Mouse (Mus musculus): ENCODE measurements around the gene Ccl11.

The Ccl11 gene

DNA sequence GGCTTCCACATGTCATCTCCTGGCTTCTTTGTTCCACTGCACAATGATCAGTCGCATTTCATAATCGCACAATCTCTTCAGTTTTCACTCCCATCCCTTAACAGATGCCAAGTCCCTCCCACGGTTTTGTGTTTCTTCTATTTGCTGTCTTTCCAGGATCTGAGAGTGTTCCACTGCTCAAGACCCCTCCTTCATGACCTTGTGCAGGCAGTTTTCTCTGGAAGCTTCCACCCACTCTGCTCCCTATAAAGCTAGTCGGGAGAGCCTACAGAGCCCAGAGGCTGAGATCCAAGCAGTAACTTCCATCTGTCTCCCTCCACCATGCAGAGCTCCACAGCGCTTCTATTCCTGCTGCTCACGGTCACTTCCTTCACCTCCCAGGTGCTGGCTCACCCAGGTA, at the start of gene Ccl11:
Gene Ccl11 (plus strand): TSS at position 178 of the 400 bp plus-strand sequence.
- no peak for DNase-seq

DNA sequence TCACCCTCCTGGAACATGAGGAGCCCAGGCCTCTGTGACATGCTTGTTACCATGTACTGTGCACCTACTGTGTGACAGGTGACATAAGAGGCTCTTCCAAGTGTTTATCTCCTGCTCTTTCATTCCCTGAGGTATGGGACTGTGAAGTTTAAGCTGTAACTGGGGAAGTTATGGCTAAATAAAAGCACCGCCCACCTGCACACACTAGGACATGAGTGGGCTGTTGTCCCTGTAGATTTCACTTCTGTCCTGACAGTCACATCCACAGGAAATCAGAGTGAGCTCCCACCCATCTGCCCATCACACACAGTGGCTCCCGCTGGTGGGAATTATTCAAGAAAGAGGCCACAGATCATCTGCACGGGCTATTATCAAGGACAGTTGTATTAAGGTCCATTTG, 47.5 kb upstream of the Ccl11 start:
- no peak for DNase-seq

DNA sequence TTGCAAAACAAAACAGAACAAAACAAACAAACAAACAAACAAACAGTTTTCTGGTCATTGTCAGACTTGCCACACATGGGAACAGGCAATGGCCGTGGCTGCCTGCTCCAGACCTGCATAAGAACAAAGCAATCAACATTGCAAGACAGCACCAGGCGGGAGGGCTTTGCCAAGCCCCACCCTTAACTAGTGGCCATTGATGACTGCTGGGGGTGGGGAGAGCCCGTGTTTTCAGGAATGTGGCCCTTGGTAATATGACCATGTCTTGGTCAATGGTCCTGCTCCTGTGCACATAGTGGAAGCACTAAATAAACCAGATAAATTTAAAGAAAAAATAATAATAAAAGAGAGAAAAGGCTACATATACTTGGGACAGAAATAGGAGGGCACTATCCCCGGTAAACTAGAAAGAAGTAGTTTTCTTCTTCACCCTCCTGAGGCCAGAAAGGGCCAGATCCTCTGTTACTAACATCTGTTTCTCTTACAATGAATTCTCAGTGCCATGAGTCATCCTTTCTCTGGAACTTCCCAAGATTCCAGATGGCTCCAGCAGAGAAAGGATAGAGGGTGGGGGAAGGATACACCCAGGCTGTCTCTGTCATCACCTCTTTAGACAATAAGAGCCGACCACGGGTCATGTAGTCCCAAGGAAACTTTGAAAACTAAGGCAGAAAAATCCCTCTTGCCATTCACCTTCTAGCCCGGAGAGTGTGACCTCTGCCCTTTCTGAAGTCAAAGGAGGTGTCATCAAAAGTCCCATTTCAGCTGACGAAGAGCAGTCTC, 46.0 kb upstream of the Ccl11 start:
- no peak for DNase-seq

DNA sequence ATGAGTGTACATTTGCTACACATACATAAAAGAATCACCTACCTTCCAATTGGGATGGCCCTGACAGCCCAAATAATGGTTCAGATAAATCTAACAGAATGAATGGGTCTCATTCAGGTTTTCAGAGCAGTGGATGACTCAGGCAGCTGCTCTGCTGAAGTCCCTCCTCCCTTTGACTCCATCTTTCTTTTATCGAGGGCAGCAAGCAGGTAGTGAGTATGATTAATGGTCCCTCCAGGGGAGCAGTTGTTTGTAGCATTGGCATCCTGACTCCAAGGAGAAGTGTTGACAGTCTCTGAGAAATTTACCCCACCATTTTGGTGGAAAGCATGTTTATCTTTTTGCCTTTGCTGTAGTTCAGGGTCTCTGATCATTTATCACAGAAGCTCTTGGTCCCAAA, 43.9 kb upstream of the Ccl11 start:
- DNase-seq = no peak

DNA sequence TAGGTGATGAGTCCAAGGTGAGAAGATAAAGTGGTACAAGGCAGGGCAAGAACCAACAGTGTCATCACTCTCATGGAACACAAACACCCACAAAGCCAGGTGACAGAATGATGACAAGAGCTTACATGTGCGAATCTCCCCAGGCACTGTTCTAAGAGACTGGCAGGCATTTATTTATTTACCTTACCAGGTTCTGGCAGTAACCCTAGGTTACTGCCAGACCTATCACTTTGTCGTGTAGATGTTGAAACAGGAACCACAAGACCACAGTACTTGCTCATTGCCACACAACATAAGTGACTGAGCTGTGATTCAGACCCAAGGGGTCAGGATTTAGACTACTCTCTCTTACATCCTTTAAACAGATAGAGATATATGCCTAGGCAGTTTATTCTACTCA, 42.6 kb upstream of the Ccl11 start:
- no peak for DNase-seq

DNA sequence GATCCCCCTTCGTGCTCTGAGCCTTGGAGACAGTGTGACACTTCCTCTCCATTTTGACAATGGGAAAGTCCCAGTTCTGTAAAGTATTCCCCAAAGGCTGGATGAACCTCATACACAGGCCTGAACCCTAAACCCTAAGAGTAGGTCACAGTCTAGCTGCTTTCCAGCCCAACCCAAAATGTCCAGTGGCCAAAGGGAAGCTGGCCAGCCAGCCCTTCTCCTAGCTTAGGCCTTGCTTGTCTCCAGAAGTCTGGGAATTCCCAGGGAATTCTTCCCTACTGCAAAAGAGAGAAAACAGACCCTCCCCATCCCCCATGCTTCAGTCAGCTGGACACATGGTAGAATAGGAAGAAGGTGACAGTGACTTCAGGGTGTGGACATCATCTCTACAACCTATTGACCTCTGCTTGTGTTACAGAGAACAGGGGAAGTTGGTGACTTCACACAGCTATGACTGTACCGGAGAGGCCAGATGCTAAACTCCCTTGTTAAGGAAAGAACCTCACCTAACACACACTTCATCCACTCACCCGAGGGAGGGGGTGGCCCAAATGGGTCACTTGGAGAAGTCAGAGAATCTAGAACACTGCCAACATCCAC, 41.3 kb upstream of the Ccl11 start:
- no peak for DNase-seq

DNA sequence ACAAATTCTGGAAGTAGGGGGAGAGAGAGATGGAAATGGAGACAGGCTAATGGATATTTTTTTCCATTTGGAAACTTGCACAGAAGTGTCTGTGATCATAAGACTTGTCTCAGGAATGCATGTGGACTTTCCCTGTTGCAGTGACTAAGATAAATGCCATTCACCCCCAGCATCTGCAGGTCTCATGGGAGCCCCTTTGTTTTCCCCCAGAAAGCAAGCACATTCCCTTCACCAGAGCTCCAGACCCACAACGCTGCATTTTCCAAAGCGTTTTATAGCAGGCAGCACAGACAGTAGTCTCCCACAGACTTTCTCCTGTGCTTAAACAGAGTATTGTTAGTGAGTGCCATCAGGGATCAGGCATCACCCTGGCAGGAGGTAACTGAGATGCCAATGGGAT, 38.2 kb upstream of the Ccl11 start:
- no peak for DNase-seq

DNA sequence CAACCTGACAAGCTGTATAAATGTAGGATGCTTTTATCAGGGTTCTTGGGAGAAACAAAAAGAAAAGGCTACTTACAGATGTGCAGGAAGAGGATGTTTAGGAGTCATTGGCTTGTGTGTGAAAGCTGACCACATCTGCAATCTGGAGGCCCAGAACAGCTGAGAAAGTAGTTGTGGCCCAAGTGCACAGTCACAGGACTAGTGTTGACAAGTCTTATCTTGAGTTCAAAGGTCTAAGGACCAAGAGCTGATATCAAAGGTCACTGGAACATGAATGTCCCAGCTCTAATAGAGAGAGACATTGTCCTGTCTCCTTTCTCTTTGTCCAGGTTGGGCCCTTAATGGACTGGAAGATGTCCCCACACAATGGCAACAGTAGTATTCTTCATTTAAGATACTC, 37.8 kb upstream of the Ccl11 start:
- DNase-seq = no peak

DNA sequence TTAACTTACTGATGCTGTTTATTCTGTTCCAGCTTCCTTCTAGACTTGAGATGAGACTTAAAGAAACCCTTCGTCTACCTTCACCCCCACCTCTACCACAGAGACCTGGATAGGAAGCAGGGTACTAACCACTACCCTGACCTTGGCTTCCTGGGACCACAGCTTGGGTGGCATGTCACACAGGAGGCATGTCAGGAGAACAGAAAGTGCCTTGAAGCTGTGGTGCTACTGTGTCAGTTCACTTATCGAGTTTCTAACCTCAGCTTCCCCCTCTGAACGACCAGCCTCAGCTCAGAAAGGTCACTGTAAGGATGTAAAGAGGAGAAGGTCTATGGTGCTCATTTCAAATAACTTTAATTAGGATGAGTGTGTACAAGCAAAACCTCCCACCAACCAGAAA, 36.2 kb upstream of the Ccl11 start:
- DNase-seq = no peak

DNA sequence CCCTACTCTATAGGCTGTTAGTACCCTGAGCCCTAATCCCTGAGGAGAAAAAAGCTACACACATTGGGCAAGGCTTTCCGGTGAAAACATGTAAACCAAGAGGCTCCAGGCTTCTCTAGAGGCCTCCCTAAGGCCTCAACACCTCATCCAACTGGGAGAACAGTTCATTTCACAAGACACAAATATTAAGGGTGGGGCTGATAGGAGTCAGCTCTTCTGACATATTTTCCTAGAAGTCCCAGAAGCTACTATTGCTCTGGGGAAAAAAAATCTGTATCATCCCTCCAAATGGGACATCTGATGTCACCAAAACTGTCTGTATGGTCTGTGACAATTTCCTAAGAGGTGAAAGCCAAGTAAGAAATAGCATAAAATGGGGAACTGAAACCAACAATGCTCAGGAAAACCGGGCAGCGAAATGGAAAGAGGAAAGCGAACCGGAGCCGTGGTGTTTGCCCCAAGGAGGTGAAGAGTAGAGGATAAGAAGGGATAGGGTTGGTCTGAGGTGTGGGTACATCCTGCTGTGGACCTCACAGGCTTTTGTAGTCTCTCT, 35.0 kb upstream of the Ccl11 start:
- DNase-seq = no peak

DNA sequence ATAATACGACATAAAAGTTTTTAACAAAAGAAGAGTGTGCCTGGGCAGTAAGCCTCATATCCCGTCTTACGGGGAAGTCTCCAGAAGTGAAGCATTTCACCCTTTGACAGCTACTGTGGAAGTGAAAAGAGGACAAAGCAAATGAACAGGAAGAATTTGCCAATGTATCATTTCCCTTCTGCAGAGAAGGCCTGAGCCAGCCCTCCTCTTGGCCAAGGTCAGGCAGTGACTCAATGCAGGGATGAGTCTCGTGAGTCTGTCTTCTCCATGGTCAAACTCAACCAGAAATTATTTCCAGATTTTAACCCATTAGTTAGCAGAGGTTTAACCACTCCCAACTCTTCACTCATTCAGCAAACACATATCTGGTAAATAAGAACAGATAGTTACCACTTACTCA, 33.9 kb upstream of the Ccl11 start:
- DNase-seq = no peak

DNA sequence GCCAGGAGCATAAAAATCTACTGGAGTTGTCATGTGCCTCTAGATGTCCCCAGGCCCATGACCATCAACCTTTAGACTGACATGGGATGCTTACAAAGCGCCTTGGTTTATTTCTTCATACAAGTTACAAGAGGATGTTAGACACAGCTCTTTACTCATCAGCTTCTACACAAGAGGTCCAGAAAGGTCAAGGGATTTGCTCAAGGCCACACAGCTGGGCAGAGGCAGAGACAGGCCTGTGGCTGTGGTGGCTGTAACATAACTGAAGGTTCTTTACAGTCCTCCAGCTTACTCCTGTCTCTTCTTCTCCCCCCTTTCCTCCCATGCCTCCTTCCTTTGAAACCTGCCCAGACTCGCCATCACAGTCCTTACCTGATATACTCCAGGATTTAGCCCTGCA, 27.5 kb upstream of the Ccl11 start:
- no peak for DNase-seq

DNA sequence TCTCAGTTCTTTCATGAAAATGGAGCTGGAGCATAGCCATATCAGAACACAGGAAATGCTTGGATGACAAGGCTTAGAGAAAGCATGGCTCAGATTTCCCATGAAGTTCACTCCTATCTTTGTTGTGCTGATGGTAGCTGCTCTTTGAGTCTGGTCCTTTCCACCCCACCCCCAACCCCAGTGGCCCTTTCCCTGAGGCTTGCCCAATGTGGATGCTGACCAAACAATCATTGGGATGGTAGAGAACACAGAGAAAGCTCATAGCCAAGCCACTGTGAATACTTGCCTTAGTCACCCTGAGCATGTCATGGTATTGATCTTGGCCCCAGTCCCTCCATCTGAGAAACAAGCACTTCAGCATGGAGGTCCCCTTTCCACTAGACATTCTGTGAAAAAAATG, 25.5 kb upstream of the Ccl11 start:
- no peak for DNase-seq

DNA sequence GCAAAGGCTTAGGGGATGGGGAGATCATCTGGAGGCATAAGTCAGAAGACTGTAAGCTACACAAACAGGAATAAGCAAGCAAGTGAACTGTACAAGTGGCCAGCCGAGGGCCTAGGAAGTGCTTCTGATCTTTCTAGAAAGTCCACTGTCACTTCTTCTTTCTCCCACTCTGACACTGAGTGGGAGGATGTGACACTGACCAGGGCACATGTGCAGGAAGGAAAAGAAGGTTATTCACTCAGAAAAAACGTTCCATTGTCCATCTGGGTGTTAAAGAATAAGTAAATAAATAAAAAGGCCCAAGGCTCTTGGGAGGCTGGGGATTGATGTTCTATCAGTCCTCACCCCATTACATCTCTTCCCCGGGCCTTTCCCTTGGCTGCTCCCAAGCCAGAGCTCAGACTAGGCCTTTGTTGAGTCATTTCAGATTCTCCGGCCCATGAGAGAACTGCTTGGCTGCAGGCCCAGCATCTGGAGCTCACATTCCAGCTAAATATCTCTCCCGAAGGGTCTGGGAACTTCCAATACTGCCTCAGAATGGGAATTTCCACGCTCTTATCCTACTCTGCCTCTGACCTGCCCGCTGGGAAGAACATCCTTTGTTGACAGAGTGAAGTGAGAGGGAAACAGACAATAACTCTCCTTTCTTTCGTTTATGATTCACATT, 24.8 kb upstream of the Ccl11 start:
- no peak for DNase-seq

DNA sequence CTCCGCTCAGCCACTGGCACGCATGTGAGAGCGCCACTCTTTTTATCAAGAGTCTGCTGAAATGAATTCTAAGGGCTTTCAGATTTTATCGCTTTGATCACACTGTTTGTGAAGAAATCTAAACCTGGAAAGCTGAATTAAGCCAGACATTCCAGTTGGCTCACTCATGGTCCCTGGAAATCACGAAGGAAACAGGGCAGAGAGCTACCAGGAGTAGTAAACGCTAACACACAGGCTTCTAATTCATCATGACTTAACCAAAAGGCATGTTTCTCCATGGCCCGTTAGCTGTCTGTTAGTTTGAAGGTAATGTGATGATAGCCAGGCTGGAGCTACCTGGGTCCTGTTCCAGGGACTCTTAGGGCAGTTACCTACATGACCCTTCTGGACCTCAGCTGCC, 23.2 kb upstream of the Ccl11 start:
- DNase-seq = no peak

DNA sequence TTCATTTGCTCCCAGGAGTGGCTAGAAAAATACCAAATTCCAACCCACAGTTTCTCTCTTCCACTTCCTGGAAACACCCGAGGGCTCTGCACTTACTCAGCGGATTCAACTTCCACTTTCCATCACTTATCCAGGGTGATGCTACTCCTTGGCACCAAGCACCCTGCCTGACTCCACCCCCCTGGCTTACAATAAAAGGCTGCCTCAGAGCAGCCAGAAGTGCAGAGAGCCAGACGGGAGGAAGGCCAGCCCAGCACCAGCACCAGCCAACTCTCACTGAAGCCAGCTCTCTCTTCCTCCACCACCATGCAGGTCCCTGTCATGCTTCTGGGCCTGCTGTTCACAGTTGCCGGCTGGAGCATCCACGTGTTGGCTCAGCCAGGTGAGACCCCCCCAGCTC, 22.3 kb upstream of the Ccl11 start, which contains the start of gene Ccl2:
Gene Ccl2 (plus strand): TSS at position 216 of the 400 bp plus-strand sequence.
- no peak for DNase-seq

DNA sequence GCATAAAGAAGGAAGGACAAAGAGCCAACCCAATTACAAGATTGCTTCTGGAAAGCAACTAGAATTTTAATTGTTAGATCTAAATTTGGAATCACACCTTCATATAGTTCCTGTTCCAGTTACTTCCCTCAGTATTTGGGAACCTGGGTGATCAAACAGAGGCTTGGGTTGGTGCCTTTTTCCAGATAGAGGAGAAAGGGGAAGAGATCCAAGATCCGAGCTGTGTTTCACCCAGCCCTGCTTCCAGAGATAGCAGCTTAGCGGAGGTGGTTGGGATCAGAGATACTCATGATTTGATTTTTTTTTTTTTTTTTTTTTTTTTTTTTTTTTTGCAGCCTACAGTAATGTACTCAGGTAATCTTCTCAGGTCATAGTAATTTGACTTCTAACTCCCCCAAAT, 21.8 kb upstream of the Ccl11 start:
- no peak for DNase-seq

DNA sequence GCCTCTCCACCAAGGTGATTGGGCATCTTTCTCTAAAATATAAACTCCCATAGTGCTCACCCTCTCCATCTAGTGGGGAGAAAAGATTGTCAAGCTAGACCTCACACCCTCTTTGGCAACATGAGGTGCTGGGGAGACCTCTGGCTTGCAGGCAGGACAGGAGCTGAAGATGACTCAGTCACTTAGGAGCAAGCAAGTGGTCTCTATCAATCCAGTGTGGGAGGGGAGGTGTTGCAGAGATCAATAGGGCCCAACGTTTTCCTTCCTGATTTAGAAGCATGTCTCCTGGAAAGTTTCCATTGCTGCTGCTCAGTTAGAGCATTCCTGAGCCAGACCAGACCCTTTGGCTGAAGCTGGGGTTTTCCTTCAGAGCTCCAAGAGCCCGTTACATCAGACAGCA, 19.1 kb upstream of the Ccl11 start, which contains the start of gene Gm17268:
Gene Gm17268 (minus strand): TSS at position 28 of the 400 bp plus-strand sequence.
- DNase-seq = no peak

DNA sequence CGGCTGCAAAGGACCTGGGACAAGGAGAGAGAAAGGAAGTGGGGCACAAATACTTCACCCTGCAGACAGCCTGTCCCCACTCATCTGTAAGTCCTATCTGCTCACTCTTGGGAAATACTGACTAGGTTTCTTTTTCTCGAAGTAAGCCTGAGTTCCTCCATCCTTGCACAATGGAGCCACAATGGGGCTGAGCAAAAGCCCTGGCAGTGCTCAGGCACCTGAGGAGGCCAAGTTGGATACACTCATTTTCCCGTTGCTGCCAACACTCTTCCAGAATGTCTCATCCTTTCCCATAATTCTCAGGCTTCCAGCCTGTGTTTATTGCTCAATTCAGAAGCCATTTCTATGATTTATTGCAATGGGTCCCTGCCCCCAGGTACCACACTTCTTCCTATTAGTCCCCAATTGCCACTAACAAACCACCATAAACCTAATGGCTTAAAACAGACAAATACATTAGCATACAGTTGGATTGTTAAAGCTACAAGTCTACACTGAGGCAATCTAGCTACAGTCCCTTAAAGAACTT, 18.4 kb upstream of the Ccl11 start:
- no peak for DNase-seq

DNA sequence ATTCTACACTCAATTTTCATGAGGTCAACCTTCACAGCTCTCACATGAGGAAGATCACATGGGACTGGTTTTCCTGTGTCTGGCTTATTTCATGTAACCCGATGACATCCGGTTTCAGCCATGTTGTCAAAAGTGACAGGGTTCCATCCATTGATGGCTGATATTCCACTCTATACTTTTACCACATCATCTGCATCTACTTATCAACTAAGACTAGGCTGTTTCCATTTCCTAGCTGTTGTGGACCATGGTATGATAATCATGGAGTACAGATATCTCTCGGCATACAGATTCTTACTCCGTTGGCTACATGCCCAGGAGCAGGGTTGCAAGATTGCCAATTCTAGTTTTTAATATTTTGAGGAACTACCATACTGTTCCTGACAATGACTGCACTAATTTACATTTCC, 15.9 kb upstream of the Ccl11 start:
- DNase-seq = no peak

DNA sequence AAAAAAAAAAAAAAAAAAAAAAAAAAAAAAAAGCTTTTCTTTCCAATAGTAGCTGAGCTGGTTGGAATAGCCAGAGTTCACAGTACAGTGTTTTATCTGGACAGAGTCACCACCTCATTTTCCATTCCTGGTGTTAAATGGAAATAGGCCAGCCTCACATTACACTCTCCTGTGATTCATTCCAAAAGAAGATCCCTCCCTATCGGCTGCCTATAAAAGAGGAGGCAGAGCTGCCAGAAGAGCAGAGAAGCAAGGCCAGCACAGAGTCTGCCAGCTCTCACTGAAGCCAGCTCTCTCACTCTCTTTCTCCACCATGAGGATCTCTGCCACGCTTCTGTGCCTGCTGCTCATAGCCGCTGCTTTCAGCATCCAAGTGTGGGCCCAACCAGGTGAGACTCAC, 12.2 kb upstream of the Ccl11 start, which contains the start of gene Ccl7:
Gene Ccl7 (plus strand): TSS at position 242 of the 400 bp plus-strand sequence.
- DNase-seq = no peak

DNA sequence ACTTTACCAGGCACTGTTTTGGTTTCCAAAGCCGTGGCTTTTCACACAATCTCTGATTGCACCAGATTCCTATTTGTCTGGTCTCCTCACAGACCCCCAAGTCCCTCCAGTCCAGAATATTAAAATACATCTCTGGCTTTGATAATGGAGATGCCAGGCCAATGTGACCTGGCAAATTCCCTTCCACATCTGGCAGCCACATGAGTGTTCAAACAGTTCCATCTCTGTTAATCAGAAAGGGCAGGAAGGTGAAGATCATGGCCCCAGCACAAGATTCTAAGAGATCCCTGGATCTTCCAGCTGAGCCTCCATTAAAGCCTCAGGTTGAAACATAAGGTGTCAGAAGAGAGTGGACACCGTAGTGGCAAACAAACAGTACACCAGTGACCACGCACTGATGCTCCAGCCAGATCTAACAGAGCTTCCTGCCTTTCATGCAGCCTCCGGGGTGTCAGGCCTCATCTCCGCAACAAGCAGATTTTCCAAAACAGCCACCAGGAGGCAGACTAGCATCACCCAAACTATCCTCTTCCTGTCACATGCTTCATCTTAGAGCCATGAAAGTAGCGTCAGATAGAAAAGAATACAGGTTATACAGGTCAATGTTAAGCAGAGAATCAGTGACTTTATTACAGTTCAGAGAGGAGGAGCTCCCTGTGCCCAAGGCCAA, 9.7 kb upstream of the Ccl11 start:
- peak; percentile 26 to 35 for DNase-seq

DNA sequence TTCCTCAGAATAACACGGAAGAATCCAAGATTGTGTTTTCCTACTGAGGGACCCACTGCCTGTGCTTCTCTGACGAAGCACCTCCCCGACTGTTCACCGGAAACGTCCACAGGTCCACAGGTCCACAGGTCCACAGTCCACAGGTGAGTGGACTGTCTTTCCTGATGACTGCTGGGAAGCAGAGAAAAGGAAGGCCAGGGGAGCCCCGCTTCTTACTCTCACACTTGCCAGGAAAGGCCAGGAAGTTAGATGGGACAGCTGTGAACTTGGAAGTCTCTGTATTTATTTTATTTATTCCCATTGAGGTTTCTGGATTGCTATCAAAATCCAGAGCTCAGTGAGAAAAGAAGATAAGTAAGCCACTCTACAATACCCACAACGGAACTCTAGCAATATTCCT, 3.8 kb upstream of the Ccl11 start:
- DNase-seq = no peak

Data from B cell, adult 2 months (primary cell).